ENCODE assay signal across 8 mouse cellular contexts in genomic region chr13:23745381-23746161, GRCm38 (mm10). TPM values are rescaled to one million over a fixed set of nuclear protein-coding genes. Genes with fewer than 3 reads are reported as not detected.
DNase-seq lines count a peak whose midpoint lies in the region; ATAC-seq and TF ChIP-seq lines count a peak whose summit lies in the region.

TSS of gene Hist1h3c (minus strand) at chr13:23745602.

- peaks cover 15% of the 10 kb centered on the region; the same call in 1 of the 2 replicates for H3K4me1 ChIP-seq in embryonic facial prominence, embryonic 12.5 days
- H3K4me1 ChIP-seq in limb, embryonic 14.5 days (ENCODE audit: control insufficient read depth, insufficient read depth, low read length): peaks cover 16% of the 10 kb centered on the region
- peaks cover 14% of the 10 kb centered on the region for H3K4me1 ChIP-seq in midbrain, embryonic 16.5 days (ENCODE audit: control insufficient read depth, insufficient read depth, low read length)

- peak within 1 kb of the TSS; percentile 60 for H3K9ac ChIP-seq in embryonic facial prominence, embryonic 12.5 days
- H3K9ac ChIP-seq in limb, embryonic 14.5 days (ENCODE audit: low read depth, low read length, severe bottlenecking): peak within 1 kb of the TSS; percentile 59
- H3K9ac ChIP-seq in midbrain, embryonic 16.5 days (ENCODE audit: low read depth, low read length): peak within 1 kb of the TSS; percentile 46; the same call in 1 of the 2 replicates

- no peaks in the 10 kb centered on the region for H3K27me3 ChIP-seq in embryonic facial prominence, embryonic 12.5 days
- no peaks in the 10 kb centered on the region for H3K27me3 ChIP-seq in limb, embryonic 14.5 days (ENCODE audit: control insufficient read depth, insufficient read depth, low read length)
- no peaks in the 10 kb centered on the region for H3K27me3 ChIP-seq in midbrain, embryonic 16.5 days (ENCODE audit: control insufficient read depth, insufficient read depth, low read depth, low read length)

- TF ChIP-seq POLR2A in limb, embryonic 14.5 days (IDR thresholded peaks at IDR 0.05; ENCODE audit: borderline replicate concordance, extremely low read depth, insufficient read depth, insufficient read length): no peak; the same call in 1 of the 2 replicates

- H3K4me3 ChIP-seq in embryonic facial prominence, embryonic 12.5 days: peak within 1 kb of the TSS; percentile 40
- H3K4me3 ChIP-seq in limb, embryonic 14.5 days (replicated peaks; ENCODE audit: low read length): peak within 1 kb of the TSS; percentile 42
- peak within 1 kb of the TSS; percentile 43 for H3K4me3 ChIP-seq in midbrain, embryonic 16.5 days (ENCODE audit: low read depth, low read length)

- peak within 1 kb of the TSS; percentile 66 for H3K4me2 ChIP-seq in embryonic facial prominence, embryonic 12.5 days (replicated peaks)
- peak within 1 kb of the TSS; percentile 69 for H3K4me2 ChIP-seq in limb, embryonic 14.5 days (replicated peaks; ENCODE audit: low read depth, low read length, severe bottlenecking)
- peak within 1 kb of the TSS; percentile 84 for H3K4me2 ChIP-seq in midbrain, embryonic 16.5 days (ENCODE audit: low read length)

- peak; percentile 55; the same call in 1 of the 2 replicates for ATAC-seq in embryonic facial prominence, embryonic 12.5 days (ENCODE audit: insufficient number of reproducible peaks, insufficient read depth, low FRiP score, low TSS enrichment)
- peak; percentile 71 for ATAC-seq in limb, embryonic 14.5 days (ENCODE audit: low FRiP score, low read depth)
- ATAC-seq in midbrain, embryonic 16.5 days: peak; percentile 72

- H3K27ac ChIP-seq in embryonic facial prominence, embryonic 12.5 days: peak within 1 kb of the TSS; percentile 98
- H3K27ac ChIP-seq in limb, embryonic 14.5 days (replicated peaks; ENCODE audit: low read depth, low read length): peak within 1 kb of the TSS; percentile 96
- H3K27ac ChIP-seq in midbrain, embryonic 16.5 days (ENCODE audit: low read length): peak within 1 kb of the TSS; percentile 95

- peak; percentile 94 for DNase-seq in 3T3-L1 (ENCODE audit: low read depth, low spot score)
- peak; percentile 77 for DNase-seq in adrenal gland, postnatal 25 days
- DNase-seq in heart, adult 18-20 months: peak; percentile 82 to 95
- peak; percentile 81 for DNase-seq in kidney, adult 18-20 months
- peak; percentile 95 for DNase-seq in limb, embryonic 14.5 days (ENCODE audit: low spot score)
- peak; percentile 84 to 93 for DNase-seq in spleen, postnatal 4 days (ENCODE audit: low spot score in 2 of 2)

- under 1% methylated on average over 24 of the region's 28 CpGs for WGBS in embryonic facial prominence, embryonic 12.5 days
- WGBS in limb, embryonic 14.5 days: under 1% methylated on average over 23 of the region's 28 CpGs
- WGBS in midbrain, embryonic 16.5 days: under 1% methylated on average over 22 of the region's 28 CpGs

- H3K36me3 ChIP-seq in embryonic facial prominence, embryonic 12.5 days: no peaks in the 10 kb centered on the region
- H3K36me3 ChIP-seq in limb, embryonic 14.5 days (ENCODE audit: control insufficient read depth, insufficient read depth, low read length): no peaks in the 10 kb centered on the region
- H3K36me3 ChIP-seq in midbrain, embryonic 16.5 days (ENCODE audit: control insufficient read depth, insufficient read depth, low read length): no peaks in the 10 kb centered on the region

- H3K9me3 ChIP-seq in embryonic facial prominence, embryonic 12.5 days: no peaks in the 10 kb centered on the region
- no peaks in the 10 kb centered on the region for H3K9me3 ChIP-seq in limb, embryonic 14.5 days (ENCODE audit: control insufficient read depth, low read length)
- H3K9me3 ChIP-seq in midbrain, embryonic 16.5 days (replicated peaks; ENCODE audit: control insufficient read depth, low read length, poor library complexity, severe bottlenecking): no peaks in the 10 kb centered on the region

RNA-seq across cellular contexts. Expression of gene Hist1h3c, which starts in this region (rescaled TPM):
- 33.0 and 40.6 TPM in 2 replicates for total RNA-seq in adrenal gland, postnatal 25 days (2021)
- polyA plus RNA-seq in embryonic facial prominence, embryonic 12.5 days (2016; fragmentation: Nextera tagmentation; extraction: Ambion mirVana): 19.2 and 19.3 TPM in 2 replicates
- total RNA-seq in heart, adult 18-20 months (2021): 1 to 10 TPM; 2.5 to 3.4 TPM
- polyA plus RNA-seq in limb, embryonic 14.5 days (2012; rRNA removed): 41.4 and 92.0 TPM in 2 replicates
- 8.1 and 12.0 TPM in 2 replicates for polyA plus RNA-seq in limb, embryonic 14.5 days (2014; fragmentation: Nextera tagmentation; extraction: Ambion mirVana)
- polyA plus RNA-seq in midbrain, embryonic 16.5 days (2015; fragmentation: Nextera tagmentation; extraction: Ambion mirVana): 0.76 TPM in 1 of 2 replicates, not detected in the other

Comparison
In these comparisons a context has a peak if more than half of its experiments do, and no peak if none do; other contexts are left out.
1. Peak in every context shown above with its lines: DNase-seq, ATAC-seq, H3K4me3 ChIP-seq and H3K27ac ChIP-seq.
2. Peak in ATAC-seq, H3K4me3 ChIP-seq, H3K27ac ChIP-seq, H3K9ac ChIP-seq and H3K4me2 ChIP-seq in midbrain, embryonic 16.5 days; RNA of the gene not detected or under 1 TPM.